Mouse (Mus musculus): Measurements from ENCODE around the gene Lin7a. TPM values are rescaled to one million over a fixed set of nuclear protein-coding genes. Genes with fewer than 3 reads are reported as not detected.

The Lin7a gene
- polyA plus RNA-seq, 1 experiment from 2014 or later: 39.1 TPM

DNA sequence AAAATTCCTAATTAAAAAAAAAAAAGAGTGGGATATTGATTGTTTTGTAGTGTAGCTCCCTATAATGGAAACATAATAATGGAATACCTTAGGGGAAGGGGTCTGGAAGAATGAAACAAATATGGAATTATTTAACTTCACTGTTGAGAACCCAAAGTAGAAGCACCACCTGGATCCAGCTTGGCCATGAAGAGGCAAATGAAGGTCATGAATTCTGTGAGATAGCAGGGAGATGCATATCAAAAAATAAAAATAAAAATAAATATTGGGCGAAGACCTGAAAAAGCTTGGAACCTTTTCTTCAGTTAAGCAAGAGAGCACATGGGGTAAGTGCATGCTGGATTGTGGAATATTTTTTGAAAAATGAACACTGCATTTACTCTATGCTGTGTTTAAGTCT lies 43.6 kb upstream of the Lin7a start:
- no peak for ATAC-seq
- Histone ChIP-seq H3K27me3 (ENCODE audit: control insufficient read depth, insufficient read depth, low read depth, low read length) (no peaks in the 10 kb centered on the region), H3K9me3 (replicated peaks; ENCODE audit: control insufficient read depth, low read length, poor library complexity, severe bottlenecking) (no peaks in the 10 kb centered on the region), H3K9ac (ENCODE audit: low read depth, low read length) (no peak overlapping the region), H3K27ac (ENCODE audit: low read length) (no peak overlapping the region), H3K36me3 (ENCODE audit: control insufficient read depth, insufficient read depth, low read length) (no peaks in the 10 kb centered on the region), H3K4me1 (ENCODE audit: control insufficient read depth, insufficient read depth, low read length) (no peaks in the 10 kb centered on the region), H3K4me3 (ENCODE audit: low read depth, low read length) (no peak overlapping the region), H3K4me2 (ENCODE audit: low read length) (no peak overlapping the region)
- WGBS: 89% methylated on average over 1 of the region's 1 CpGs

DNA sequence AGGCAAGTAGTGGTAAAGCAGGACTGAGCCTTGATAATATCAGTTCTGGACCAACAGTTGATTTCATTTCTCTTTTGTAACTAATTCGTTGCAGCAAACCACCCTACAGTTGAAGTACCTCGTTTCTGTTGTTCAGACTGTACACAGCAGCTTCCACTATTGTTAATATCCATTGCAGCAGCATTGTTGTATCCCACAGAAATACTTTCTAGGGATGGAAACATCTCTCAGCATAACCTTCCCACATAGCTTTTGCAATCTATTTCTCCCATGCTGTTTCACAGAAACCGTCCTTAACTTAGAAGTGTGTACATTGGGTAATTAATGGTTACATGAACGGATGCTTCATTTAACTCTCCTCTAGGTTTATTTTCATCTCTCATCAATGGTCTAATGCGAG lies 42.7 kb upstream of the Lin7a start:
- H3K4me3 ChIP-seq (ENCODE audit: low read depth, low read length): no peak overlapping the region

DNA sequence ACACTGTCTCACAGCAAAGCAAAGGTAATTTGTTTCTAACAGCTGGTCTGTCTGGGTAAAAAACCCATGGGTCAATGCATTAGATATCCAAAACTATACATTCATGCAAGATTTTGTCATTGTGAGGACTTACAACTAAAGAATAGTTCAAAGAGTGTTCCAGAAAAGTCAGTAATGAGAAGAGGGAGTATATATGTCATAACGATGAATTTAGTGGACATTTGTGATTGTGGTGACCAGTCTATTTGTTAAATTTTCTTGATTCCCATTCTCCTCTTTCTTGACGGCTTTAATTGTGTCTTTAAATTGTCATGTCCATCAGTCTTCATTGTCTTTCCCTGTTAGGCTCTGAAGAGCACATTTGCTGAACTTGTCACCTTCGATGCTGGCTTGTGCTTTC lies 42.1 kb upstream of the Lin7a start:
- 79% methylated on average over 3 of the region's 3 CpGs for WGBS
- no peak for ATAC-seq

More for the DNA sequence above, 42.7 kb upstream of the Lin7a start:
- no peak overlapping the region for H3K4me2 ChIP-seq (ENCODE audit: low read length)
- H3K27me3 ChIP-seq (ENCODE audit: control insufficient read depth, insufficient read depth, low read depth, low read length): no peaks in the 10 kb centered on the region
- 87% methylated on average over 5 of the region's 5 CpGs for WGBS
- H3K9ac ChIP-seq (ENCODE audit: low read depth, low read length): no peak overlapping the region
- no peaks in the 10 kb centered on the region for H3K4me1 ChIP-seq (ENCODE audit: control insufficient read depth, insufficient read depth, low read length)
- H3K36me3 ChIP-seq (ENCODE audit: control insufficient read depth, insufficient read depth, low read length): no peaks in the 10 kb centered on the region
- no peaks in the 10 kb centered on the region for H3K9me3 ChIP-seq (replicated peaks; ENCODE audit: control insufficient read depth, low read length, poor library complexity, severe bottlenecking)
- ATAC-seq: no peak
- H3K27ac ChIP-seq (ENCODE audit: low read length): no peak overlapping the region

GRCm38 (mm10) chr10:107230081-107230850 lies 41.2 kb upstream of the Lin7a start:
- Histone ChIP-seq H3K4me3 (ENCODE audit: low read depth, low read length) (no peak overlapping the region), H3K4me1 (ENCODE audit: control insufficient read depth, insufficient read depth, low read length) (no peaks in the 10 kb centered on the region), H3K36me3 (ENCODE audit: control insufficient read depth, insufficient read depth, low read length) (no peaks in the 10 kb centered on the region), H3K9me3 (replicated peaks; ENCODE audit: control insufficient read depth, low read length, poor library complexity, severe bottlenecking) (no peaks in the 10 kb centered on the region), H3K27me3 (ENCODE audit: control insufficient read depth, insufficient read depth, low read depth, low read length) (no peaks in the 10 kb centered on the region), H3K9ac (ENCODE audit: low read depth, low read length) (no peak overlapping the region), H3K4me2 (ENCODE audit: low read length) (no peak overlapping the region), H3K27ac (ENCODE audit: low read length) (no peak overlapping the region)
- no peak for ATAC-seq
- WGBS: 85% methylated on average over 8 of the region's 8 CpGs

More for the DNA sequence above, 42.1 kb upstream of the Lin7a start:
- Histone ChIP-seq H3K27ac (ENCODE audit: low read length) (no peak overlapping the region), H3K9ac (ENCODE audit: low read depth, low read length) (no peak overlapping the region), H3K4me3 (ENCODE audit: low read depth, low read length) (no peak overlapping the region), H3K4me2 (ENCODE audit: low read length) (no peak overlapping the region), H3K9me3 (replicated peaks; ENCODE audit: control insufficient read depth, low read length, poor library complexity, severe bottlenecking) (no peaks in the 10 kb centered on the region), H3K27me3 (ENCODE audit: control insufficient read depth, insufficient read depth, low read depth, low read length) (no peaks in the 10 kb centered on the region), H3K4me1 (ENCODE audit: control insufficient read depth, insufficient read depth, low read length) (no peaks in the 10 kb centered on the region), H3K36me3 (ENCODE audit: control insufficient read depth, insufficient read depth, low read length) (no peaks in the 10 kb centered on the region)

- no peaks in the 10 kb centered on the region for H3K36me3 ChIP-seq (ENCODE audit: control insufficient read depth, insufficient read depth, low read length)
- no peak overlapping the region for H3K27ac ChIP-seq (ENCODE audit: low read length)
- H3K27me3 ChIP-seq (ENCODE audit: control insufficient read depth, insufficient read depth, low read depth, low read length): no peaks in the 10 kb centered on the region
- no peak for ATAC-seq
- H3K4me2 ChIP-seq (ENCODE audit: low read length): no peak overlapping the region
- H3K4me1 ChIP-seq (ENCODE audit: control insufficient read depth, insufficient read depth, low read length): no peaks in the 10 kb centered on the region
- H3K4me3 ChIP-seq (ENCODE audit: low read depth, low read length): no peak overlapping the region
- 100% methylated on average over 1 of the region's 1 CpGs for WGBS
- no peaks in the 10 kb centered on the region for H3K9me3 ChIP-seq (replicated peaks; ENCODE audit: control insufficient read depth, low read length, poor library complexity, severe bottlenecking)
- no peak overlapping the region for H3K9ac ChIP-seq (ENCODE audit: low read depth, low read length)
Observed at GRCm38 (mm10) chr10:107230851-107231130, 40.7 kb upstream of the Lin7a start.

DNA sequence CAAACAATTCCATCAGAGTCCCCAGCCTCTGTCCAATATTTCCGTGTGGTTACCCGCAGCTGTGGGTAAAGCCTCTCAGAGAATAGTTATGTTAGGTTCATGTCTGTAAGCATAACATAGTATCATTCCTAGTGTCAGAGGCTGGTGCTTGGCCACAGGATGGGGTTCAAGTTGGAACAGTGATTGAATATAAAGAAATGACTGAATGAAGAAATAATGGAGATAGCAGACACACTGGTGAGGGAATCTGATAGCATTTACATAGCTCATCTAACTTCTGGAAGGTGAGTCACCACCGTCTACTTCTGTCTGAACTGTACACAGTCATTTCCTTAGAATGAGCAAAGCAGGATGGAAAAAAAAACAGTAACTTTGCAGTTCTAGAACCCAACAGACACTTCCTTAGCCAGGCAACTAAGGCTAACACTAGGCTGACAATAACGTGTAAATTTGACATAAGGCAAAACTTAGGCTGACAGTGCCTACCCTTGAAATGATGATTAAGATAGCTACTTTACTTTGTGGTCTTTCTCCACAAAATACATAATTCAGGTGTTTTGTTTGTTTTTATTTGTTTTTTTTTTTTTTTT lies 40.0 kb upstream of the Lin7a start:
- WGBS: 93% methylated on average over 4 of the region's 4 CpGs
- Histone ChIP-seq H3K4me1 (ENCODE audit: control insufficient read depth, insufficient read depth, low read length) (no peaks in the 10 kb centered on the region), H3K27ac (ENCODE audit: low read length) (no peak overlapping the region), H3K36me3 (ENCODE audit: control insufficient read depth, insufficient read depth, low read length) (no peaks in the 10 kb centered on the region), H3K27me3 (ENCODE audit: control insufficient read depth, insufficient read depth, low read depth, low read length) (no peaks in the 10 kb centered on the region), H3K4me3 (ENCODE audit: low read depth, low read length) (no peak overlapping the region), H3K9me3 (replicated peaks; ENCODE audit: control insufficient read depth, low read length, poor library complexity, severe bottlenecking) (no peaks in the 10 kb centered on the region), H3K4me2 (ENCODE audit: low read length) (no peak overlapping the region), H3K9ac (ENCODE audit: low read depth, low read length) (no peak overlapping the region)
- ATAC-seq: no peak

DNA sequence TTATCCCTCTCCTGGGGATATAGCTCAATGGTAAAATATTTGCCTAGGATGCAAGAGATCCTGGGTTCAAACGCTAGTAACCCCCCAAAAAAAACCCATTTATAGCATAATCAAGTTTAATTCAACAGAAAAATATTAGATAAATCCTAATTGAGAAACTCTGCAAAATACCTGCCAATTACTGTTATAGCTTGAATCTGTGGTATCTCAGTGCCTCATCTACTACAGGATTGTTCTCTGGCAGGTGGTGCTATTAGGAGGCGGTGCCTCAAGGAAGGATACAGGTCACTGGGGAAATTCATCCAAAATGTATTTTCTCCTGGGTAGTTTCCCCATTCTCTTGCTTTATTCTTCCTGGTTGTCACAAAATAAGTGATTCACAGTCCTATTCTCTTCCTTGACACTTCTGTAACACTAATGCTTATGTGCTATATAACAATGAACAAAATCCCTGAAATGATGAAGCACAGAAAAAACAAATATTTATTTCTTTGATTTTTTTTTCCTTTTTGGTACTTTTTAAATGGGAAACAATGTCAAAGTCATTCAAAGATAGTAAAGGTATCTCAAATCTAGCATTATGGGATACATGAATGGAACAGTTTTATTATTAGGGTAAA lies 38.9 kb upstream of the Lin7a start:
- ATAC-seq: no peak
- no peaks in the 10 kb centered on the region for H3K4me1 ChIP-seq (ENCODE audit: control insufficient read depth, insufficient read depth, low read length)
- H3K27ac ChIP-seq (ENCODE audit: low read length): no peak overlapping the region
- no peak overlapping the region for H3K4me2 ChIP-seq (ENCODE audit: low read length)
- no peaks in the 10 kb centered on the region for H3K27me3 ChIP-seq (ENCODE audit: control insufficient read depth, insufficient read depth, low read depth, low read length)
- H3K4me3 ChIP-seq (ENCODE audit: low read depth, low read length): no peak overlapping the region
- no peaks in the 10 kb centered on the region for H3K36me3 ChIP-seq (ENCODE audit: control insufficient read depth, insufficient read depth, low read length)
- WGBS: 88% methylated on average over 2 of the region's 2 CpGs
- no peak overlapping the region for H3K9ac ChIP-seq (ENCODE audit: low read depth, low read length)
- H3K9me3 ChIP-seq (replicated peaks; ENCODE audit: control insufficient read depth, low read length, poor library complexity, severe bottlenecking): no peaks in the 10 kb centered on the region

- no peak overlapping the region for H3K9ac ChIP-seq (ENCODE audit: low read depth, low read length)
- ATAC-seq: no peak
Observed at GRCm38 (mm10) chr10:107233221-107233620, 38.3 kb upstream of the Lin7a start.

GRCm38 (mm10) chr10:107233825-107234224 lies 37.7 kb upstream of the Lin7a start:
- H3K27ac ChIP-seq (ENCODE audit: low read length): no peak overlapping the region
- 73% methylated on average over 4 of the region's 4 CpGs for WGBS
- no peaks in the 10 kb centered on the region for H3K4me1 ChIP-seq (ENCODE audit: control insufficient read depth, insufficient read depth, low read length)
- no peaks in the 10 kb centered on the region for H3K27me3 ChIP-seq (ENCODE audit: control insufficient read depth, insufficient read depth, low read depth, low read length)
- no peak overlapping the region for H3K9ac ChIP-seq (ENCODE audit: low read depth, low read length)
- H3K4me3 ChIP-seq (ENCODE audit: low read depth, low read length): no peak overlapping the region
- no peaks in the 10 kb centered on the region for H3K36me3 ChIP-seq (ENCODE audit: control insufficient read depth, insufficient read depth, low read length)
- H3K4me2 ChIP-seq (ENCODE audit: low read length): no peak overlapping the region
- no peak for ATAC-seq
- H3K9me3 ChIP-seq (replicated peaks; ENCODE audit: control insufficient read depth, low read length, poor library complexity, severe bottlenecking): no peaks in the 10 kb centered on the region

More at GRCm38 (mm10) chr10:107233221-107233620, 38.3 kb upstream of the Lin7a start:
- H3K4me3 ChIP-seq (ENCODE audit: low read depth, low read length): no peak overlapping the region
- no peaks in the 10 kb centered on the region for H3K9me3 ChIP-seq (replicated peaks; ENCODE audit: control insufficient read depth, low read length, poor library complexity, severe bottlenecking)
- no peaks in the 10 kb centered on the region for H3K4me1 ChIP-seq (ENCODE audit: control insufficient read depth, insufficient read depth, low read length)
- H3K4me2 ChIP-seq (ENCODE audit: low read length): no peak overlapping the region
- 94% methylated on average over 2 of the region's 2 CpGs for WGBS
- no peaks in the 10 kb centered on the region for H3K36me3 ChIP-seq (ENCODE audit: control insufficient read depth, insufficient read depth, low read length)
- no peaks in the 10 kb centered on the region for H3K27me3 ChIP-seq (ENCODE audit: control insufficient read depth, insufficient read depth, low read depth, low read length)
- H3K27ac ChIP-seq (ENCODE audit: low read length): no peak overlapping the region

Measured in midbrain, embryonic 16.5 days (tissue).